Mouse (Mus musculus) adrenal gland, adult 2 months (tissue): ENCODE measurements around the gene Mllt1. TPM values are rescaled to one million over a fixed set of nuclear protein-coding genes. Genes with fewer than 3 reads are reported as not detected.
A peak's percentile ranks its signal among the peaks of the same experiment; 100 is the strongest.

Experiments used
- DNase-seq: peaks from one replicate; pipeline ENCODE4 v3.0.0; 2021
- polyA plus RNA-seq: library from polyadenylated mRNA; depleted of rRNA; stranded (reverse); fragments of >200 nt; gene quantifications from 2 replicates; pipeline ENCODE4 v1.2.3, GENCODE M21; 2012; rRNA removed
- total RNA-seq, 2 experiments: library from RNA; stranded (reverse); gene quantifications; 2 replicates each; pipeline ENCODE4 v1.2.3; 2021

The Mllt1 gene
- total and polyA plus RNA-seq, 3 experiments = 32.9 to 55.0 (median 46.8) TPM

GRCm38 (mm10) chr17:56877426-56877825 lies 57.8 kb downstream of the Mllt1 start:
- DNase-seq = no peak

- no peak for DNase-seq
Measured at GRCm38 (mm10) chr17:56876981-56877380, 58.2 kb downstream of the Mllt1 start.

GRCm38 (mm10) chr17:56876465-56876864 lies 58.8 kb downstream of the Mllt1 start:
- no peak for DNase-seq

GRCm38 (mm10) chr17:56874936-56875651 lies 60.1 kb downstream of the Mllt1 start, which contains the start of gene 1700061G19Rik:
Gene 1700061G19Rik (plus strand): TSS chr17:56875477.
- peak; percentile 41 for DNase-seq

GRCm38 (mm10) chr17:56874237-56874636 lies 61.0 kb downstream of the Mllt1 start, which contains the start of gene Acsbg2:
Gene Acsbg2 (minus strand): TSS chr17:56874447.
- DNase-seq = no peak

- DNase-seq = no peak
Measured at GRCm38 (mm10) chr17:56872512-56872911, 62.7 kb downstream of the Mllt1 start.

GRCm38 (mm10) chr17:56871767-56872166 lies 63.4 kb downstream of the Mllt1 start:
- DNase-seq = no peak

- DNase-seq = no peak
Measured at GRCm38 (mm10) chr17:56870287-56870953, 64.8 kb downstream of the Mllt1 start.

- DNase-seq = no peak
Measured at GRCm38 (mm10) chr17:56869481-56869977, 65.7 kb downstream of the Mllt1 start.

GRCm38 (mm10) chr17:56866071-56866470 lies 69.1 kb downstream of the Mllt1 start:
- DNase-seq = no peak

GRCm38 (mm10) chr17:56861197-56861596 lies 74.0 kb downstream of the Mllt1 start:
- DNase-seq = no peak

- no peak for DNase-seq
Measured at GRCm38 (mm10) chr17:56858922-56859321, 76.3 kb downstream of the Mllt1 start.

- peak; percentile 66 for DNase-seq
Measured at GRCm38 (mm10) chr17:56858216-56858615, 77.0 kb downstream of the Mllt1 start.

GRCm38 (mm10) chr17:56855421-56855820 lies 79.8 kb downstream of the Mllt1 start:
- no peak for DNase-seq

- DNase-seq = no peak
Measured at GRCm38 (mm10) chr17:56851167-56851566, 84.0 kb downstream of the Mllt1 start.

GRCm38 (mm10) chr17:56849710-56850109 lies 85.5 kb downstream of the Mllt1 start:
- DNase-seq = no peak

GRCm38 (mm10) chr17:56848785-56849184 lies 86.4 kb downstream of the Mllt1 start:
- DNase-seq = no peak

GRCm38 (mm10) chr17:56843678-56844077 lies 91.5 kb downstream of the Mllt1 start:
- no peak for DNase-seq

Other genes starting within 250 kb of the Mllt1 start
- gene Ndufa11, start 217.6 kb downstream of the Mllt1 start, total RNA-seq = 100 to 1,000 TPM; 263 to 339 TPM
- gene Ndufa11, start 217.6 kb downstream of the Mllt1 start, polyA plus RNA-seq = 862 and 877 TPM in 2 replicates
- 10 to 100 TPM; 26.8 to 31.6 TPM for gene Vmac, start 217.4 kb downstream of the Mllt1 start, total RNA-seq
- 50.2 and 57.3 TPM in 2 replicates for gene Vmac, start 217.4 kb downstream of the Mllt1 start, polyA plus RNA-seq
- 1 to 10 TPM; 3.2 to 3.9 TPM for gene Nrtn, start 177.9 kb downstream of the Mllt1 start, total RNA-seq
- gene Nrtn, start 177.9 kb downstream of the Mllt1 start, polyA plus RNA-seq = 53.9 and 64.0 TPM in 2 replicates
- gene Dus3l, start 170.7 kb downstream of the Mllt1 start, total RNA-seq = 10 to 100 TPM; 30.0 to 36.2 TPM
- gene Dus3l, start 170.7 kb downstream of the Mllt1 start, polyA plus RNA-seq = 104 and 121 TPM in 2 replicates
- under 1 TPM; 0.43 to 0.73 TPM for gene Prr22, start 165.2 kb downstream of the Mllt1 start, total RNA-seq
- gene Prr22, start 165.2 kb downstream of the Mllt1 start, polyA plus RNA-seq = 4.7 and 5.6 TPM in 2 replicates
- 1 to 10 TPM; 5.7 to 7.8 TPM for gene Rfx2, start 104.4 kb downstream of the Mllt1 start, total RNA-seq
- gene Rfx2, start 104.4 kb downstream of the Mllt1 start, polyA plus RNA-seq = 12.3 and 13.4 TPM in 2 replicates
- under 1 TPM; 0.20 to 0.59 TPM for gene Acsbg2, start 61.0 kb downstream of the Mllt1 start, total RNA-seq
- 0.09 and 0.11 TPM in 2 replicates for gene Acsbg2, start 61.0 kb downstream of the Mllt1 start, polyA plus RNA-seq
- gene 1700061G19Rik, start 59.9 kb downstream of the Mllt1 start, total RNA-seq = 1 to 10 TPM; 2.7 to 5.1 TPM
- gene 1700061G19Rik, start 59.9 kb downstream of the Mllt1 start, polyA plus RNA-seq = 0.07 and 0.13 TPM in 2 replicates
- gene Acer1, start 46.7 kb upstream of the Mllt1 start, total RNA-seq = under 1 TPM in 1 of 2 experiments, not detected in 1; 0.23 TPM
- gene Acer1, start 46.7 kb upstream of the Mllt1 start, polyA plus RNA-seq = 0.42 and 0.51 TPM in 2 replicates
- gene Clpp, start 54.9 kb upstream of the Mllt1 start, total RNA-seq = 100 to 1,000 TPM; 118 to 140 TPM
- 378 and 412 TPM in 2 replicates for gene Clpp, start 54.9 kb upstream of the Mllt1 start, polyA plus RNA-seq
- 10 to 100 TPM; 58.3 to 81.0 TPM for gene Alkbh7, start 61.9 kb upstream of the Mllt1 start, total RNA-seq
- 182 and 186 TPM in 2 replicates for gene Alkbh7, start 61.9 kb upstream of the Mllt1 start, polyA plus RNA-seq
- gene Pspn, start 64.6 kb upstream of the Mllt1 start, total RNA-seq = not detected
- 1.9 TPM in 2 replicates for gene Pspn, start 64.6 kb upstream of the Mllt1 start, polyA plus RNA-seq
- 10 to 100 TPM; 55.8 to 57.3 TPM for gene Gtf2f1, start 75.9 kb upstream of the Mllt1 start, total RNA-seq
- gene Gtf2f1, start 75.9 kb upstream of the Mllt1 start, polyA plus RNA-seq = 23.8 and 28.5 TPM in 2 replicates
- gene Gm17949, start 76.1 kb upstream of the Mllt1 start, total RNA-seq = not detected
- gene Gm17949, start 76.1 kb upstream of the Mllt1 start, polyA plus RNA-seq = not detected in 2 replicates
- gene Khsrp, start 96.1 kb upstream of the Mllt1 start, total RNA-seq = 10 to 100 TPM; 76.9 to 88.8 TPM
- 145 and 160 TPM in 2 replicates for gene Khsrp, start 96.1 kb upstream of the Mllt1 start, polyA plus RNA-seq
- gene Slc25a41, start 106.2 kb upstream of the Mllt1 start, total RNA-seq = not detected
- 0.18 TPM in 1 of 2 replicates, not detected in the other for gene Slc25a41, start 106.2 kb upstream of the Mllt1 start, polyA plus RNA-seq
- gene Crb3, start 123.7 kb upstream of the Mllt1 start, total RNA-seq = 1 to 10 TPM in 1 of 2 experiments, under 1 TPM in 1; 0.63 to 1.8 TPM
- 1.1 and 1.5 TPM in 2 replicates for gene Crb3, start 123.7 kb upstream of the Mllt1 start, polyA plus RNA-seq
- gene Slc25a23, start 124.4 kb upstream of the Mllt1 start, total RNA-seq = 10 to 100 TPM; 75.8 to 87.5 TPM
- gene Slc25a23, start 124.4 kb upstream of the Mllt1 start, polyA plus RNA-seq = 72.0 and 94.5 TPM in 2 replicates
- gene Dennd1c, start 143.1 kb upstream of the Mllt1 start, total RNA-seq = 1 to 10 TPM; 1.8 TPM
- 2.8 and 3.3 TPM in 2 replicates for gene Dennd1c, start 143.1 kb upstream of the Mllt1 start, polyA plus RNA-seq
- 1 to 10 TPM; 5.7 to 7.7 TPM for gene Tubb4a, start 152.4 kb upstream of the Mllt1 start, total RNA-seq
- gene Tubb4a, start 152.4 kb upstream of the Mllt1 start, polyA plus RNA-seq = 3.1 and 3.8 TPM in 2 replicates
- gene Tnfsf9, start 169.9 kb upstream of the Mllt1 start, total RNA-seq = under 1 TPM; 0.45 to 0.72 TPM
- gene Tnfsf9, start 169.9 kb upstream of the Mllt1 start, polyA plus RNA-seq = 1.2 and 1.8 TPM in 2 replicates
- gene Cd70, start 214.4 kb upstream of the Mllt1 start, total RNA-seq = not detected
- gene Cd70, start 214.4 kb upstream of the Mllt1 start, polyA plus RNA-seq = not detected in 2 replicates